10 mouse cellular contexts compared by ENCODE assay signal in the genomic region with DNA sequence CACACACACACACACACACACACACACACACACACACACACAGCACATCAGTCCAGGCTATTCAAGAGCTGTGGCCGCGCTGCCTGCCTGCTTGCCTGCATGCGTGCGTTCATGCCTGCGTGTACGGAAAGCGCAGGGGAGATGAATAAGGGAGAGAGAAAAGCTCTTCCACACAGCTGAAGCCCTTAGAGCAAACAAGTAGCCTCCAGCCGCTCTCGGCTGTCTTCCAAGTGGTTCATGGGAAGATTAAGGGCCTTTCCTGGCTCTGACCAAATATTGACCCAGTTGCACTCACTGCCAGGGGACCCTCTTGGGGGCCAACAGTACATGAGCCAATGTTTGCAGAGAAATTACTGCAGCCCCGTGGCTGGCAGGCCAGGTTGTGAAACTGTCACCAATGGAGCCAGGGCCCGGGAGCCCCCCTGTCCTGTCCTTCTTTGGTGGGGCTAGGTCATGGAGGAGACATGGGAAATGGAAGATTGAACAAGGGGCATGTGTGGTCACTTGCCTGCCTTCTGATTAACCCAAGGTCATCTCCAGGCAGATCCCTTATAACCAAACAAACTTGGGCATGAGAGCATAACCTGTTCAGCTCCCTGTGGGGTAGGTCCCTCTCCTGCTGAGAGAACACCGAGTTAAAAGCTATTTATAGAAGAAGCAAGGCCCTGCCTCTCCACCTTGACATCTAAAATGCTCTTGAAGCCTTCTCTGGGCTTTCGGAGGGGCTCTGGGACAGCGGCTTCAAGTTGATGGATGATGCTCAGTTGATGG. TPM values are rescaled to one million over a fixed set of nuclear protein-coding genes. Genes with fewer than 3 reads are reported as not detected.
A peak's percentile ranks its signal among the peaks of the same experiment; 100 is the strongest.
DNase-seq lines count a peak whose midpoint lies in the region; ATAC-seq lines count a peak whose summit lies in the region.
"Had no signal": no experiment of that assay in that cellular context is flagged by ENCODE, and none has a peak within 500 bp of the region (broad histone marks: within the 10 kb centered on the region; RNA-seq: fewer than 3 reads in every experiment).

No protein-coding gene starts in this region.

- H3K36me3 ChIP-seq in neural tube, embryonic 13.5 days, result no peaks in the 10 kb centered on the region
- H3K36me3 ChIP-seq in lung, embryonic 15.5 days, result no peaks in the 10 kb centered on the region

- no peaks in the 10 kb centered on the region for H3K9me3 ChIP-seq in neural tube, embryonic 13.5 days
- H3K9me3 ChIP-seq in lung, embryonic 15.5 days, result no peaks in the 10 kb centered on the region

- no peak overlapping the region for H3K4me2 ChIP-seq in neural tube, embryonic 13.5 days
- peak overlapping the region; percentile 35 for H3K4me2 ChIP-seq in lung, embryonic 15.5 days

- 0 out of 2 replicates have a peak, but pooled peaks have one; percentile 32 for ATAC-seq in neural tube, embryonic 13.5 days (ENCODE audit: low read depth)
- peak; percentile 67 for ATAC-seq in lung, embryonic 15.5 days (ENCODE audit: borderline replicate concordance, extremely low read depth, low FRiP score, low TSS enrichment)

- DNase-seq in cerebellum, postnatal 10 days, result peak; percentile 62 to 73
- DNase-seq in cerebellum, adult 11-12 months, result no peak
- DNase-seq in neural tube, embryonic 10.5 days (ENCODE audit: extremely low spot score, low spot score), result no peak
- DNase-seq in yolk sac, embryonic 10.5 days (ENCODE audit: low spot score), result peak; percentile 61
- DNase-seq in embryo, embryonic 11 days, result no peak
- no peak for DNase-seq in frontal cortex, postnatal 25 days (ENCODE audit: low spot score in 2 of 2)
- DNase-seq: thymus, postnatal 25 days had no signal

- peak overlapping the region; percentile 56 for H3K27ac ChIP-seq in neural tube, embryonic 13.5 days (replicated peaks)
- peak overlapping the region; percentile 41 for H3K27ac ChIP-seq in lung, embryonic 15.5 days

- no peaks in the 10 kb centered on the region for H3K27me3 ChIP-seq in neural tube, embryonic 13.5 days
- 0 out of 2 replicates have a peak, but pooled peaks cover 4% of the 10 kb centered on the region for H3K27me3 ChIP-seq in lung, embryonic 15.5 days

- 61% methylated on average over 14 of the region's 14 CpGs for whole genome bisulfite sequencing in neural tube, embryonic 13.5 days
- 22% methylated on average over 14 of the region's 14 CpGs for WGBS in lung, embryonic 15.5 days

- H3K9ac ChIP-seq in neural tube, embryonic 13.5 days, result peak overlapping the region; percentile 3; the same call in 1 of the 2 replicates
- H3K9ac ChIP-seq in lung, embryonic 15.5 days, result no peak overlapping the region

- peaks cover 24% of the 10 kb centered on the region for H3K4me1 ChIP-seq in neural tube, embryonic 13.5 days (replicated peaks)
- peaks cover 46% of the 10 kb centered on the region for H3K4me1 ChIP-seq in lung, embryonic 15.5 days

- H3K4me3 ChIP-seq in neural tube, embryonic 13.5 days, result no peak overlapping the region
- no peak overlapping the region for H3K4me3 ChIP-seq in lung, embryonic 15.5 days
- H3K4me3 ChIP-seq: myocyte had no signal

RNA-seq across cellular contexts. Expression of a gene that starts 42.9 kb away (rescaled TPM):
- 3.2 and 5.0 TPM in 2 replicates for polyA plus RNA-seq in neural tube, embryonic 13.5 days (2015; fragmentation: Nextera tagmentation; extraction: Ambion mirVana)
- 6.8 and 7.1 TPM in 2 replicates for polyA plus RNA-seq in lung, embryonic 15.5 days (2015; fragmentation: Nextera tagmentation; extraction: Ambion mirVana)

Comparison
In these comparisons a context has a peak if more than half of its experiments do, and no peak if none do; other contexts are left out.
1. DNase-seq: peak in cerebellum, postnatal 10 days (2 of 2) and yolk sac, embryonic 10.5 days (single experiment); none in cerebellum, adult 11-12 months (single experiment), neural tube, embryonic 10.5 days (single experiment), embryo, embryonic 11 days (single experiment) and frontal cortex, postnatal 25 days (0 of 2).